Mouse (Mus musculus): ENCODE measurements around the gene Dusp14. TPM values are rescaled to one million over a fixed set of nuclear protein-coding genes. Genes with fewer than 3 reads are reported as not detected.

Dusp14 gene
- polyA plus RNA-seq, 1 experiment from 2014 or later, result 13.1 TPM

DNA sequence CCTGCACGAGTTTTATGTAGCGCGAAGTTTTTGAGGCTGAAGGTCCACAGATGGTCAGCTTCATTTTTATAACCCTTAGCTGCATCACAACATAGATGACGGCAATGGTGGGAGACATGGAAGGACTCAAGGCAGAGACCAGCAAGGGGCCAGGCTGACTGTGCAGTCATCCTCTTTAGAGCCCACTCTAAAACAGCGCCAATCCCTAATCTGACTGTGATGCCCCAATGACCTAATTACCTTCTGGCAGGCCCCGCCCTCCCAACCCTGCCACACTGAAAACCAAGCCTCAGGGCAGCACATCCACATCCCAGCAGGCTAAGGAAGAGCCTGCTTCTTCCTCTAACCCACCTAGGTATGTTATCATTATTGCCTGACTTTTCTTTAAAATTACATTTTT is 8.4 kb downstream of the Dusp14 start:
- no peak overlapping the region for H3K9ac ChIP-seq (ENCODE audit: low read depth, low read length)
- no peak overlapping the region for H3K27ac ChIP-seq (ENCODE audit: low read depth, low read length)
- H3K36me3 ChIP-seq (ENCODE audit: control insufficient read depth, insufficient read depth, low read length), result no peaks in the 10 kb centered on the region
- no peaks in the 10 kb centered on the region for H3K9me3 ChIP-seq (ENCODE audit: control insufficient read depth, low read length)
- ATAC-seq, result no peak
- H3K4me2 ChIP-seq (ENCODE audit: low read length), result no peak overlapping the region
- no peak overlapping the region for H3K4me3 ChIP-seq (ENCODE audit: low read length)
- WGBS, result 80% methylated on average over 6 of the region's 6 CpGs
- no peaks in the 10 kb centered on the region; the same call in 1 of the 2 replicates for H3K27me3 ChIP-seq (replicated peaks; ENCODE audit: control insufficient read depth, insufficient read depth, low read length)
- no peaks in the 10 kb centered on the region for H3K4me1 ChIP-seq (ENCODE audit: control insufficient read depth, insufficient read depth, low read depth, low read length)

DNA sequence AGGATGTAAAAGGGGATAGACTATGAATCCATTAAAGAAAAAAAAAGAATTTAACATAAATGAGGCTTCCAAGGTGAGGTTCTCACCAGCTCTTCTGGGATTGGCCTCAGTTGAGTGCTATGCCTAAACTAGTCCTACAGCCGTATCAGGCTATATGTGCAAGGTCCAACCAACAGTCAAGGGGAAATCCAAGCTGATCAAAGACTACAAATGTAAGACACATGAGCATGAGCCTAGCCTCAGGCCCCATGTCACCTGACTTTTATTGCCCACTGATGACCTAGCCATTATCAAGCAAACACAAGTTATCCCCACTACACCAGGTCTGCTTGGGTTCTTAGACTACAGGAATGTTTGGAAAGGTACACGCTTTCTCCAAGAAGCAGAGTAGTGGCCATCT is 9.3 kb downstream of the Dusp14 start:
- WGBS, result 94% methylated on average over 2 of the region's 2 CpGs
- no peak overlapping the region for H3K4me3 ChIP-seq (ENCODE audit: low read length)

DNA sequence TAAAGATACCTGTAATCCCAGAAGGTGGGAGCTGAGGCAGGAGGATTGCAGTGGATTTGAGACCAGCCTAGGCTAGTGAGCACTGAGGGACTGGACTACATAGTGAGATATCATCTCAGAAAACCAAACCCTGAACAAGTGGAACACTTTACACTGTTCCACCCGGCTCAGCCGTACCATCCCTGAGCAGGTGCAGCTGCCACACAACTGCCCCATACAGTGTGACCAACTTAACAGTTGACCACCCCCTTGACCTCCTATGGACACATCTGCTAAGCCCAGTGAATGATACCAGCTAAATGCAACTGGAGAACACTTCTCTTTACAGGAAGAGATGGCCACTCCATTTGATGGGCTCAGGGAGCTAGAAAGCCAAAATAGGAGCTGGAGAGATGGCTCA is 11.6 kb downstream of the Dusp14 start:
- peaks cover 9% of the 10 kb centered on the region for H3K4me1 ChIP-seq (ENCODE audit: control insufficient read depth, insufficient read depth, low read depth, low read length)
- no peak overlapping the region for H3K4me2 ChIP-seq (ENCODE audit: low read length)

More for the DNA sequence above, 9.3 kb downstream of the Dusp14 start:
- no peaks in the 10 kb centered on the region for H3K36me3 ChIP-seq (ENCODE audit: control insufficient read depth, insufficient read depth, low read length)
- no peak overlapping the region for H3K27ac ChIP-seq (ENCODE audit: low read depth, low read length)
- no peak overlapping the region for H3K9ac ChIP-seq (ENCODE audit: low read depth, low read length)
- H3K4me2 ChIP-seq (ENCODE audit: low read length), result no peak overlapping the region
- no peak for ATAC-seq
- H3K4me1 ChIP-seq (ENCODE audit: control insufficient read depth, insufficient read depth, low read depth, low read length), result no peaks in the 10 kb centered on the region
- H3K9me3 ChIP-seq (ENCODE audit: control insufficient read depth, low read length), result no peaks in the 10 kb centered on the region
- no peaks in the 10 kb centered on the region for H3K27me3 ChIP-seq (replicated peaks; ENCODE audit: control insufficient read depth, insufficient read depth, low read length)

DNA sequence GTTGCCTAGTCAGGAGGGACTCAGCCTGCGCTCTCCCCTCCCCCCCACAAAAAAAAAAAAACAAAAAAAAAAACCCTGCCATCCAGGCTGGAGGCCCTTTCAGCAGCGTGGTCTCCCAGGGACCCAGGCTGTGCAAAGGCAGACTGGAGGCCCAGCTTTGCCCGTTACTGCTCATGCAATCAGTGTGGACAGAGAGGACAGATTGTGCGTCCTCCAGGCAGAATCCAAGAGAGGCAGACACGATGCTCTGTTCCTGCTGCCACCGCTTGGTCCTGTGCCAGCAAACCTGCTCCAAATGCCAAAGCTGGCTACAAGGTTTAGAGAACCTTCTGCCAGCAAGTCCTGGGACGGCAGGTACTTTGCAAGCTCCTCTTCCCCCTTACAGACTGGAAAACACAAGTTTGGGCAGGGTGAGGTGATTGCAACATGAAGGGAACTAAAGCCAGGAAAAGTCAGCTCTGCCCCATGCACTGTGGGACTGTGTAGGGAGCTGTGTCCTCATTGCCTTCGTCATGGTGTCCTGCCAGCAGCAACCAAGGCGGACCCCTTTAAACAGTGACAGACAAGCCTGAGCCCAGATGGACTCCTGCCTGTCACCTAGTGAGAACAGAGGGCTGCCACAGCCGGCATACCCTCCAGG is 15.4 kb downstream of the Dusp14 start:
- H3K36me3 ChIP-seq (ENCODE audit: control insufficient read depth, insufficient read depth, low read length), result no peaks in the 10 kb centered on the region
- H3K4me1 ChIP-seq (ENCODE audit: control insufficient read depth, insufficient read depth, low read depth, low read length), result peaks cover 9% of the 10 kb centered on the region
- no peaks in the 10 kb centered on the region for H3K27me3 ChIP-seq (replicated peaks; ENCODE audit: control insufficient read depth, insufficient read depth, low read length)
- ATAC-seq, result peak; percentile 85
- H3K4me2 ChIP-seq (ENCODE audit: low read length), result no peak overlapping the region
- H3K9ac ChIP-seq (ENCODE audit: low read depth, low read length), result no peak overlapping the region
- H3K9me3 ChIP-seq (ENCODE audit: control insufficient read depth, low read length), result no peaks in the 10 kb centered on the region
- WGBS, result 35% methylated on average over 10 of the region's 10 CpGs
- H3K27ac ChIP-seq (ENCODE audit: low read depth, low read length), result peak overlapping the region; percentile 55
- H3K4me3 ChIP-seq (ENCODE audit: low read length), result no peak overlapping the region

More for the DNA sequence above, 11.6 kb downstream of the Dusp14 start:
- Histone ChIP-seq H3K27ac (ENCODE audit: low read depth, low read length) (no peak overlapping the region), H3K4me3 (ENCODE audit: low read length) (no peak overlapping the region), H3K27me3 (replicated peaks; ENCODE audit: control insufficient read depth, insufficient read depth, low read length) (no peaks in the 10 kb centered on the region), H3K9ac (ENCODE audit: low read depth, low read length) (no peak overlapping the region), H3K9me3 (ENCODE audit: control insufficient read depth, low read length) (no peaks in the 10 kb centered on the region), H3K36me3 (ENCODE audit: control insufficient read depth, insufficient read depth, low read length) (no peaks in the 10 kb centered on the region)
- ATAC-seq, result no peak
- WGBS, result 92% methylated on average over 2 of the region's 2 CpGs

DNA sequence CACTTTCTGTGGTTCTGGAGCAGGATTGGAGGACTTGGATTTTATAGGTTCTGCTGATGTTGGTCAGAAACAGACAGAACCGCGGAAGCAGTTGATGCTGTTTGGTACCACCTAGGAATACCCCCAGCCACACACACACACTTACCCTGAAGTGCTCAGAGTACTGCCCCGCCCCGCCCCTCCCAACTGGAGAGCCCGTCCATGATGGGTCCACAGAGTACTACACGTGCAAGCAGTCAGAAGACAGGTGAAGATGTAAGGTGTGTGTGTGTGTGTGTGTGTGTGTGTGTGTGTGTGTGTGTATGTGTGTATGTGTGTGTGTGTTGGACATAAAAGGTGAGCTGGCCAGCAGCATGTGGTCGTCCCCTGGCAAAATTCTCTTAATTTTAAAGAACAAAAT is 16.0 kb downstream of the Dusp14 start:
- Histone ChIP-seq H3K27me3 (replicated peaks; ENCODE audit: control insufficient read depth, insufficient read depth, low read length) (no peaks in the 10 kb centered on the region), H3K9me3 (ENCODE audit: control insufficient read depth, low read length) (no peaks in the 10 kb centered on the region), H3K9ac (ENCODE audit: low read depth, low read length) (no peak overlapping the region), H3K4me1 (ENCODE audit: control insufficient read depth, insufficient read depth, low read depth, low read length) (peaks cover 9% of the 10 kb centered on the region), H3K4me3 (ENCODE audit: low read length) (no peak overlapping the region), H3K4me2 (ENCODE audit: low read length) (no peak overlapping the region), H3K36me3 (ENCODE audit: control insufficient read depth, insufficient read depth, low read length) (no peaks in the 10 kb centered on the region), H3K27ac (ENCODE audit: low read depth, low read length) (no peak overlapping the region; the same call in 1 of the 2 replicates)
- ATAC-seq, result no peak
- 84% methylated on average over 7 of the region's 7 CpGs for WGBS

DNA sequence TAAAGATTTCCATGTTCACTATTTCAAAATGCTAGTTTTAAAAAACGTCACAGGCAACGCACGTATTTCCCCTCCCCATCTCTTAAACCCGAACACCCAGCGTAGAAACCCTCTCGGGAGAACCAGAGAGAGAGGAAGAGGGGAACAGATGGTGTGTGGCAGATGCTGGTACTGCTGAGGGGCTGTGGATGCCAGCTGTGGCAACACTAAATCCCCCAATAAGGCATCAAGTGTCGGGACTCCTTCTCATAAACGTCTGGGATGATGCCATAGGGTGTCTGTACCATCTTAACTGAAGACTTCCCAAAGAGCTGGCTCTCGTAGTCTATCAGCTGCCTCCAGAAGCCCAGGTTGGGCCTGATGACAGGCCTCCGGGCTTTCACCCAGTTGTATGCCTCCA is 20.6 kb downstream of the Dusp14 start:
- peak; percentile 43; the same call in 1 of the 2 replicates for ATAC-seq
- H3K36me3 ChIP-seq (ENCODE audit: control insufficient read depth, insufficient read depth, low read length), result no peaks in the 10 kb centered on the region
- 50% methylated on average over 10 of the region's 10 CpGs for WGBS
- no peaks in the 10 kb centered on the region for H3K27me3 ChIP-seq (replicated peaks; ENCODE audit: control insufficient read depth, insufficient read depth, low read length)
- H3K4me3 ChIP-seq (ENCODE audit: low read length), result no peak overlapping the region
- peaks cover 6% of the 10 kb centered on the region for H3K4me1 ChIP-seq (ENCODE audit: control insufficient read depth, insufficient read depth, low read depth, low read length)
- no peak overlapping the region for H3K9ac ChIP-seq (ENCODE audit: low read depth, low read length)
- H3K27ac ChIP-seq (ENCODE audit: low read depth, low read length), result no peak overlapping the region
- H3K4me2 ChIP-seq (ENCODE audit: low read length), result no peak overlapping the region
- no peaks in the 10 kb centered on the region for H3K9me3 ChIP-seq (ENCODE audit: control insufficient read depth, low read length)

DNA sequence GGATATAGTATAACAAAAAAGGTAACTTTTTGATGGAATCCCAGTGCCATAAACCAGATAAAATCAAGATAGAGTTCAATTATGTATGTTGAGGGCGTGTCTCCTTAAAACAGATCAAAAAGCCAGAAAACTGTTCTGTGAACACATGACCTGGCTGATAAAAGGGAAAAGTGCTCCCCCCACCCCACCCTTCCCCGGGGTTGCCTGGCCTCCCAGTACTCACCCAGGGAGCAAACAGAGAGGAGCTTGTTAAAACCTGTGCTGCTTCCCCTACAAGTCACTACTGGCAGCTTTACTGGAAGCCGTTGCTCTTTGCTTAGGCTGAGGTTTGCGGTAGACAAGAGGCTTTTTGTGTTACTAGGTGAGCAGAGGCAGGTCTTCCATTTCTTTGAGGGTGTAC is 21.8 kb downstream of the Dusp14 start:
- Histone ChIP-seq H3K9ac (ENCODE audit: low read depth, low read length) (no peak overlapping the region), H3K36me3 (ENCODE audit: control insufficient read depth, insufficient read depth, low read length) (no peaks in the 10 kb centered on the region), H3K27ac (ENCODE audit: low read depth, low read length) (no peak overlapping the region), H3K4me2 (ENCODE audit: low read length) (no peak overlapping the region), H3K9me3 (ENCODE audit: control insufficient read depth, low read length) (no peaks in the 10 kb centered on the region), H3K27me3 (replicated peaks; ENCODE audit: control insufficient read depth, insufficient read depth, low read length) (no peaks in the 10 kb centered on the region), H3K4me1 (ENCODE audit: control insufficient read depth, insufficient read depth, low read depth, low read length) (peaks cover 16% of the 10 kb centered on the region), H3K4me3 (ENCODE audit: low read length) (no peak overlapping the region)
- WGBS, result 72% methylated on average over 4 of the region's 4 CpGs
- ATAC-seq, result no peak

DNA sequence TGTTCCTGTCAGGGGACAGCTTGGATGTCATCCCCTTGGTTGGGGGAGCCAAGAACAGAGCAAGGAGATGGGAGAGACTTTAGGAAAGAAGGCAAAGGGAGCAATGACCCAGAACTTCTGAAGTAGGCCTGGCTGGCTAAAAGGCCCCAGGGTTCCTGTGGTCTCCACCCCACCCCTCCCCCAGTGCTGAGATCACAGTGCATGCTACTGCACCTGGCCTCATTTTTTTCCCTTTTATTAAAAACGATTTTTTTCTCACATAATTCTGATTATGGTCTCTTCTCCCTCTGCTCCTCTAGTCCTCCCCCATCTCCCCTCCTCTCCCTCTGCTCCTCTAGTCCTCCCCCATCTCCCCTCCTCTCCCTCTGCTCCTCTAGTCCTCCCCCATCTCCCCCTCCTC is 24.1 kb downstream of the Dusp14 start:
- H3K9me3 ChIP-seq (ENCODE audit: control insufficient read depth, low read length), result no peaks in the 10 kb centered on the region
- ATAC-seq, result no peak
- peaks cover 16% of the 10 kb centered on the region for H3K4me1 ChIP-seq (ENCODE audit: control insufficient read depth, insufficient read depth, low read depth, low read length)
- no peaks in the 10 kb centered on the region for H3K27me3 ChIP-seq (replicated peaks; ENCODE audit: control insufficient read depth, insufficient read depth, low read length)
- 18% methylated on average over 1 of the region's 1 CpGs for WGBS
- H3K4me2 ChIP-seq (ENCODE audit: low read length), result no peak overlapping the region
- H3K36me3 ChIP-seq (ENCODE audit: control insufficient read depth, insufficient read depth, low read length), result no peaks in the 10 kb centered on the region
- no peak overlapping the region for H3K9ac ChIP-seq (ENCODE audit: low read depth, low read length)
- no peak overlapping the region for H3K27ac ChIP-seq (ENCODE audit: low read depth, low read length)
- H3K4me3 ChIP-seq (ENCODE audit: low read length), result no peak overlapping the region

DNA sequence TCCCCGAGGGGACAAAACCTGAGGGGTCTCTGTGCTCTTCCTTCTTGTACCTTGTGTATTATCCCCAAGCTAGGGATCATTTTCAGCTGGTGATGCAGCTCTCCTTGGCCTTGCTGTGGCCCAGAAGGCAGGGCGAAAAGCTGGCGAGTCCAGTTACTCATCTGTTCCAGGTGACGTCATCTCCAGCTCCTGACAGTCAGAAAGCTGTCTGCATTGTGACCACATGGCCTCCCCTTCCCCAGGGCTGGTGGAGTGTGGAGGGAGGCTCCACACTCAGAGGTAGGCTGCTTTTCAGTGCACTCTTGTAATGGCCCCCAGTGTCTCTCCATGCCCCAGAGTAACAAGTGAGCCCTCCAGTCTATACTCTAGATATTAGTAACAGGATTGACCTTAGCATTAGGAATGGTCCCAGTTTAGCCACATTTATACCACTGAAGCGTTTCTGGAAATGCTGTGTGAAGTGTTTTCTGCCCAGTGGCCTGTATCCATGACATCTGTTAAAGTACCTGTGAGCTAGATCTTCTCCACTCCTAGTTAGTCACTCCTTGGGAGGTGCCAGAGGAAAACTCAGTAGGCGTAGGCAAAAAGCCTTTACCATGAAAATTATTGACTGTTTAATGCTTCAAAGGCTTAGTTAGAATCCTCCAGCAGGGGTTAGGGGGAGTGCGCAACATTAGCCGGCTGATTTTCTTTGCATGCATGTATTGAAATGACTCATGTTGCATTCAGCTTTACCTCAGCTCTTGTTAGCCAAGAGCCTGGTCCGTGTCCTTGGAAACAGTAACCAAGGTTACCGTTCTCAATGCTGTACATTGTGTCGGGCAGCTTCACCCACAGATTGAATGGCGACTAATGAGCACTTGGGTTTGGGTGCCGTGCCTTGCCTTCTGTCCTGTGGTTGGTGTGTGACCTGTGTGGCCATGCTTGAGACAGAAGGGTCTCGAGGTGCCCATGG is 26.0 kb downstream of the Dusp14 start:
- Histone ChIP-seq H3K9ac (ENCODE audit: low read depth, low read length) (peak overlapping the region; percentile 41; the same call in 1 of the 2 replicates), H3K9me3 (ENCODE audit: control insufficient read depth, low read length) (no peaks in the 10 kb centered on the region), H3K36me3 (ENCODE audit: control insufficient read depth, insufficient read depth, low read length) (peaks cover 4% of the 10 kb centered on the region; the same call in 1 of the 2 replicates), H3K4me1 (ENCODE audit: control insufficient read depth, insufficient read depth, low read depth, low read length) (peaks cover 16% of the 10 kb centered on the region), H3K27me3 (replicated peaks; ENCODE audit: control insufficient read depth, insufficient read depth, low read length) (no peaks in the 10 kb centered on the region), H3K4me2 (ENCODE audit: low read length) (no peak overlapping the region), H3K4me3 (ENCODE audit: low read length) (no peak overlapping the region), H3K27ac (ENCODE audit: low read depth, low read length) (peak overlapping the region; percentile 65)
- 19% methylated on average over 14 of the region's 14 CpGs for WGBS
- ATAC-seq, result peak; percentile 89

Measured in hindbrain, embryonic 16.5 days (tissue).